Mouse (Mus musculus): ENCODE measurements at regions not wholly inside any gene's neighbourhood (a gene's known extent, or its start where the extent isn't known, plus 50 kb on each side); places are given as distances from the start of the nearest gene placed in this dataset.

DNA sequence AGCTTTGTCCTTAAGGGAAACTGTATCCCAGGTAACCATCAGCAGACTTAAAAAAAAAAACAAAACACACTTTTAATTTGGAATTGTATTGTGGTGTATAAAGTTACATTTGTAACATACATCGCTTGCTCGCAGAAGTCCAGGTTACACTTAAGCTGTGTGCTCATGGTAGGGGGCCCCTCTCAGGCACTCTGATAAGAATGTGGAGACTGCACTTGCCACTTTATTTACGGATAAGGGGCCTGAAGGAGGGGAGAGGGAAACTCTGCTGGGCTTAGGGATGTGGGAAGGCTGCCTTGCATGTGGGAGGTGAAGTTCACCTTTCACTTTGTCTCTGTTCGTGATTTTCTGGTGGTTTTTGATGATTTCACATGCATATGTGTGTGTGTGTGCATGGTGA is 58.7 kb downstream of the Ccdc185 start:
- no peaks in the 10 kb centered on the region for H3K36me3 ChIP-seq
- 36% methylated on average over 4 of the region's 4 CpGs for WGBS
- H3K27me3 ChIP-seq, result 0 out of 2 replicates have a peak, but pooled peaks cover 3% of the 10 kb centered on the region
- H3K9me3 ChIP-seq (replicated peaks), result no peaks in the 10 kb centered on the region
- H3K4me1 ChIP-seq (replicated peaks), result peaks cover 8% of the 10 kb centered on the region; the same call in 1 of the 2 replicates
- no peak overlapping the region for H3K4me3 ChIP-seq
- ATAC-seq (replicated peaks; ENCODE audit: insufficient number of reproducible peaks, insufficient read depth, low FRiP score, low read depth), result no peak
- H3K4me2 ChIP-seq, result no peak overlapping the region
- H3K9ac ChIP-seq, result no peak overlapping the region
- no peak overlapping the region for H3K27ac ChIP-seq

- H3K27ac ChIP-seq, result no peak overlapping the region
- WGBS, result 60% methylated on average over 6 of the region's 6 CpGs
Measured at GRCm38 (mm10) chr1:182689741-182690140, 59.2 kb downstream of the Ccdc185 start.

GRCm38 (mm10) chr1:182687146-182687545 is 61.8 kb downstream of the Ccdc185 start:
- Histone ChIP-seq H3K4me1 (replicated peaks) (peaks cover 18% of the 10 kb centered on the region), H3K9ac (no peak overlapping the region), H3K27ac (no peak overlapping the region), H3K4me3 (no peak overlapping the region), H3K4me2 (no peak overlapping the region), H3K27me3 (0 out of 2 replicates have a peak, but pooled peaks cover 3% of the 10 kb centered on the region), H3K9me3 (replicated peaks) (no peaks in the 10 kb centered on the region), H3K36me3 (no peaks in the 10 kb centered on the region)
- 67% methylated on average over 5 of the region's 5 CpGs for WGBS
- ATAC-seq (replicated peaks; ENCODE audit: insufficient number of reproducible peaks, insufficient read depth, low FRiP score, low read depth), result no peak

More at GRCm38 (mm10) chr1:182689741-182690140, 59.2 kb downstream of the Ccdc185 start:
- H3K9me3 ChIP-seq (replicated peaks), result no peaks in the 10 kb centered on the region
- H3K4me1 ChIP-seq (replicated peaks), result peaks cover 8% of the 10 kb centered on the region; the same call in 1 of the 2 replicates
- H3K36me3 ChIP-seq, result no peaks in the 10 kb centered on the region
- 0 out of 2 replicates have a peak, but pooled peaks cover 3% of the 10 kb centered on the region for H3K27me3 ChIP-seq
- ATAC-seq (replicated peaks; ENCODE audit: insufficient number of reproducible peaks, insufficient read depth, low FRiP score, low read depth), result no peak
- no peak overlapping the region for H3K4me2 ChIP-seq
- no peak overlapping the region for H3K4me3 ChIP-seq
- no peak overlapping the region for H3K9ac ChIP-seq

GRCm38 (mm10) chr1:182686231-182686630 is 62.7 kb downstream of the Ccdc185 start:
- Histone ChIP-seq H3K4me2 (no peak overlapping the region), H3K27me3 (0 out of 2 replicates have a peak, but pooled peaks cover 3% of the 10 kb centered on the region), H3K36me3 (no peaks in the 10 kb centered on the region), H3K9me3 (replicated peaks) (no peaks in the 10 kb centered on the region), H3K4me1 (replicated peaks) (peaks cover 19% of the 10 kb centered on the region), H3K9ac (no peak overlapping the region), H3K4me3 (no peak overlapping the region), H3K27ac (no peak overlapping the region)
- no peak for ATAC-seq (replicated peaks; ENCODE audit: insufficient number of reproducible peaks, insufficient read depth, low FRiP score, low read depth)
- 49% methylated on average over 5 of the region's 5 CpGs for WGBS

- peaks cover 12% of the 10 kb centered on the region for H3K4me1 ChIP-seq (replicated peaks)
- peak overlapping the region; percentile 32 for H3K27ac ChIP-seq
- ATAC-seq (replicated peaks; ENCODE audit: insufficient number of reproducible peaks, insufficient read depth, low FRiP score, low read depth), result peak; percentile 93
- no peak overlapping the region for H3K9ac ChIP-seq
- 0 out of 2 replicates have a peak, but pooled peaks cover 3% of the 10 kb centered on the region for H3K27me3 ChIP-seq
- 18% methylated on average over 14 of the region's 14 CpGs for WGBS
- no peaks in the 10 kb centered on the region for H3K9me3 ChIP-seq (replicated peaks)
- no peaks in the 10 kb centered on the region for H3K36me3 ChIP-seq
- peak overlapping the region; percentile 36 for H3K4me2 ChIP-seq
- no peak overlapping the region for H3K4me3 ChIP-seq
Measured at GRCm38 (mm10) chr1:182682591-182683252, 66.3 kb downstream of the Ccdc185 start.
